Mouse (Mus musculus): ENCODE measurements around the gene Cpt2.

GRCm38 (mm10) chr4:107937338-107937737 is 13.9 kb upstream of the Cpt2 start:
- TF ChIP-seq CTCF (IDR thresholded peaks at IDR 0.05; ENCODE audit: insufficient read depth, low read depth, low read length): 0 out of 2 replicates have a peak, but pooled peaks have one; percentile 21
- TF ChIP-seq POLR2A (IDR thresholded peaks at IDR 0.05; ENCODE audit: insufficient read depth, low read depth, low read length): no peak

Measured in olfactory bulb, adult 2 months (tissue).